Mouse (Mus musculus) c-Kit-negative CD71-positive TER-119-positive erythroid progenitor cells, embryonic 14.5 days (primary cell): Measurements from ENCODE around the gene Fam184a.
"Not testable (repeated sequence)": the region's sequence is repeated elsewhere in the genome, so short reads cannot be mapped to it uniquely, and the experiment has no call there.

Source experiments
- DNase-seq: peaks from one replicate; pipeline ENCODE4 v3.0.0-alpha.2; 2013; ENCODE audit warnings: low read depth, low spot score

Gene Fam184a

GRCm38 (mm10) chr10:53691263-53691662, 59.7 kb downstream of the Fam184a start:
- DNase-seq = no peak

- no peak for DNase-seq
Observed at GRCm38 (mm10) chr10:53688952-53689584, 61.9 kb downstream of the Fam184a start.

GRCm38 (mm10) chr10:53688533-53688932, 62.4 kb downstream of the Fam184a start:
- DNase-seq = no peak

GRCm38 (mm10) chr10:53687888-53688287, 63.0 kb downstream of the Fam184a start:
- DNase-seq = no peak

- no peak for DNase-seq
Observed at GRCm38 (mm10) chr10:53685806-53686205, 65.1 kb downstream of the Fam184a start.

GRCm38 (mm10) chr10:53683226-53683625, 67.7 kb downstream of the Fam184a start:
- no peak for DNase-seq

GRCm38 (mm10) chr10:53679690-53680557, 71.0 kb downstream of the Fam184a start:
- DNase-seq = no peak

GRCm38 (mm10) chr10:53661788-53662187, 89.1 kb downstream of the Fam184a start:
- no peak for DNase-seq

GRCm38 (mm10) chr10:53654239-53654638, 96.7 kb downstream of the Fam184a start:
- not testable (repeated sequence) for DNase-seq

GRCm38 (mm10) chr10:53650683-53651082, 100.2 kb downstream of the Fam184a start:
- no peak for DNase-seq

- DNase-seq = no peak
Observed at GRCm38 (mm10) chr10:53641507-53641906, 109.4 kb downstream of the Fam184a start.

GRCm38 (mm10) chr10:53635246-53635971, 115.5 kb downstream of the Fam184a start:
- no peak for DNase-seq

GRCm38 (mm10) chr10:53634160-53634559, 116.8 kb downstream of the Fam184a start:
- no peak for DNase-seq

- not testable (repeated sequence) for DNase-seq
Observed at GRCm38 (mm10) chr10:53630339-53630738, 120.6 kb downstream of the Fam184a start, which contains the start of gene Mcm9. Mcm9 (minus strand) TSS chr10:53630439.

- peak; percentile 93 for DNase-seq
Observed at GRCm38 (mm10) chr10:53629918-53630250, 121.0 kb downstream of the Fam184a start.

- DNase-seq = peak; percentile 83
Observed at GRCm38 (mm10) chr10:53629247-53629917, 121.5 kb downstream of the Fam184a start.

- DNase-seq = no peak
Observed at GRCm38 (mm10) chr10:53615850-53616616, 134.9 kb downstream of the Fam184a start.

- no peak for DNase-seq
Observed at GRCm38 (mm10) chr10:53613955-53614354, 137.0 kb downstream of the Fam184a start.

GRCm38 (mm10) chr10:53612172-53612571, 138.8 kb downstream of the Fam184a start:
- DNase-seq = no peak

GRCm38 (mm10) chr10:53608274-53608673, 142.6 kb downstream of the Fam184a start:
- no peak for DNase-seq

GRCm38 (mm10) chr10:53605328-53605727, 145.6 kb downstream of the Fam184a start:
- DNase-seq = no peak
